Mouse (Mus musculus): ENCODE measurements around the gene Jmy. TPM values are rescaled to one million over a fixed set of nuclear protein-coding genes. Genes with fewer than 3 reads are reported as not detected.

Jmy gene
- total and polyA plus RNA-seq, 3 experiments = 24.9 to 48.6 (median 42.7) TPM

DNA sequence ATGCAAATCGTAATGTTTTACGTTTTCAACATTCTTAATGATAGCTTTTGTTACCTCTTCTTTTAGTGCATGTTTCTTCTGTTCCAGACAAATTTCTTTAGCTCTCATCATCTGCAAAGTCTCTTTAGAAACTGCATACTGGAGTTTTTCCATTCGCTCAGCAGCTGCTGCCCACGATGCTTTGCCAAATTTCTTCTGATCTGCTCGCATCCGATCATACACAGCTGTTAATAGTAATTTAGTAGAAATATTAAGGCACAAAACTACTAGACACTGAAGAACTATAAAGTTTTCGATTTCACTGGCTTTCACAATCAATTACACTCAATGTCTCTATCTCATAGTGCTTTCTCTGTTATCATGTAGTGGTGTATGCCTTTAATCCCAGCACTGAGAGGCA is 40.0 kb downstream of the Jmy start:
- no peak for DNase-seq

DNA sequence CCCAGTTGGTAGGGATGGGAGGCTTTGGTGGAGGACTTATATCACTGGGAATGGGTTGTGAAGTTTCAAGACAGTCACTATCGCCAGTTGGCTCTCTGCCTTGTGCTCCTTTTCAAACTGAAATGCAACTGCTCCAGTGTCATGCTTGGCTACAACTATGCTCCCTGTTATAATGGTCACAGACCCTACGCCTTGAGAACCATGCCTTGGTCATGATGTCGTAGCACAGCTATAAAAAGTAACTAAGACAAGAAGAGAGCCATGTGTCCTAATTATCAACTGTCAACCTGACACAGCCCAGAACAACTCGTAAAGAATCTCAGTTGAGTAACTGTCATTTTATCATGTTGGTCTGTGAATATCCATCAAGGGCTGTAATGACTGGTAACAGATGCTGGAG is 41.0 kb downstream of the Jmy start:
- no peak for DNase-seq

DNA sequence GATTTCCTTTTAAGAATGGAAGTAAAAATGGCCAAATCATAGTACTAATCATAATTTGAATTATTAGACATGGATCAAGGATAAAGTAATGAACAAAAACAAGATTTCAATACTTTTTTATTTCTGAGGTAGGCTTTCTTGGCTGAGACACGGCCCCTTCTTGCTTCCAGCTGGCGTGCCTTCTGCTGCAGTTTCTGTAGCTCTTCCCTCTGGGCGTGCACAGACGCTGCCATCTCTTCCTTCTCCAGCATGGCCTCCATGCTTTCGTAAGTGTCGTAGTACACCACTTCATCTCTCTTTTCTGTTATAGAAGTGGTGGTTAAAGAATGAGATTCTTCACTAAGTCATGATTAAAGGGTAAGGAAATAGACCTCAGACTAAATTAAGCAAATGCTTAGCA is 46.3 kb downstream of the Jmy start:
- no peak for DNase-seq

DNA sequence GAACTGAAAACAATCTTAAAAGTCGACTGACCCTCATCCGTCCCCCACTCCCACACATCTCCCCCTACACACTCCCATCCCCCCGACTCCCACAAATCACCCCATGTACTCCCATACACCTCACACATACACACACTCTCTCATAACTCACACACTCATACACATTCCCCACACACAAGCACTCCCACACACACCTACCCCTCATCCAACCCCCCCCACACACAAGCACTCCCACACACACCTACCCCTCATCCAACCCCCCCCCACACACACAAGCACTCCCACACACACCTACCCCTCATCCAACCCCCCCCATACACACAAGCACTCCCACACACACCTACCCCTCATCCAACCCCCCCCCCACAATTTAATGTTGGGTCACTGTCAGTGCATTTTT is 59.4 kb downstream of the Jmy start:
- no peak for DNase-seq

DNA sequence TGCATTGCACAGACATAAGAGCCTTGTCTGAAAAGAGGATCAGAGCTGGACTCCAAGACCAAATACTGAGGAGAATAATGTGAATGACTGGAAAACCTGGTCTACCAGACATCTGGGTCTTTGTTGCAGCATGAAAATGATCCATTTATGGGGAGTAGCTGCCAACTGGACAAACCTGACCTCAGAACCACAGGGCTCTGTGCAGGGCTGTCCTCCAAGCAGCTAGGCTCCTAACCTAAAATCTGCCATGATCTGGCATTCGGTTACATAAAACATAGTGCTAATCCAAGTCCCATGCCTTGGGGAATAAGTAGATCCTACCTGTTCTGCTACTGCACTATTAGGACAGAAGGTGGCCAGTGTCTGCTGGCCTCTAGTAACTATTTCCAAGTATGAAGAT is 70.4 kb downstream of the Jmy start:
- no peak for DNase-seq

DNA sequence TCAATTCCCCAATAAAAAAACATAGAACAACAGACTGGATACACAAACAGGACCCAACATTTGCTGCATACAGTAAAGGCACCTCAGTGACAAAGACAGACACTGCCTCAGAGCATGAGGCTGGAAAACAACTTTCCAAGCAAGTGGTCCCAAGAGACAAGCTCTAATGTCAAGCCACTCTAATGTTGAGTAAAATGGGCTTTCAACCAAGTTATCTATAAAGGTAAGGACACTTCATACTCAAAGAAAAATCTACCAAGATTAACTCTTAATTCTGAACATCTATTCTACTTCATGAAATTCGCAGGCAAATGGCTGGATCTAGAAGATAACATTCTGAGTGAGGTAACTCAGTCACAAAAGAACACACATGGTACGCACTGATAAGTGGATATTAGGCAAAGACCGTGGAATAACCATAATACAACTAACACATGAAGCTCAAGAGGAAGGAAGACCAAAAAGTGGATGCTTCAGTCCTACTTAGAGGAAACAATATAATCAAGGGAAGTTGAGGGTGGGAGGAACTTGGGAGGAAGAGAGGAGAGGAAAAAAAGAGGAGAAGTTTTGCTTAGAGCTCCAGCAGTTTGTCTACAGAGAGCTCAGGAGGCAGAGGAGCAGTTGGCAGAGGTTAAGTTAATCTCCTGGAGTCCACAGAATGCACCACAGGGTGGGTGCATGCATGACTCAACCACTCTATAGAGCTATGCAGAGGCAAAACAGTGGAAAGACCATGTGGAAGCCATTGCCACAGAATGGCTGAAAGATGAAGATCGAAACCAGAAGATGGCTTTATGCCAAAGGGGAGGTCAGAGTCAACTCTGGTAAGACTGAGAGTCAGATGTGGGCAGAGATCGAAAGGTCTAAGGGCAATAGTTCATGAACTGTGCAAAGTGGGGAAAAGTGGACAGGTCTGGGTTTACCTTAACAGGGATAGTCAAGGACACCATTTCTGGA is 71.4 kb downstream of the Jmy start:
- no peak for DNase-seq

DNA sequence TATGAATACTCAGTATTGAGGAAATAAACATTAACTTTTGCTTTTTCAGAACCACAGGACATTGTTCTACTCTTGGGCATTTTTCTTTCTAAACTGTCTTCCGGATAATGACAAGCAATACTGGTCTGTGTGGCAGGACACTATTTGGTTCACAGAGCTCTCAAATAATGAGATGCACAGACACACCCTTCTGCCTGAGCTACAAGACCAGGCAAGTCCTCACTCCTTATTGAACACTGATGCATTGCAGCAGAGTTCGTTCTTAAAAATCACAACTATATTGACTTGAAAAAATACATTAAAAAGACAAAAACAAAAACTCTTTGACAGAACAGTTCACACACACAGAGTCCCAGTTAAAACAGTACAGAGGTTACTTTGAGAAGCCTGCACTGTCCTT is 76.4 kb downstream of the Jmy start:
- DNase-seq = no peak

DNA sequence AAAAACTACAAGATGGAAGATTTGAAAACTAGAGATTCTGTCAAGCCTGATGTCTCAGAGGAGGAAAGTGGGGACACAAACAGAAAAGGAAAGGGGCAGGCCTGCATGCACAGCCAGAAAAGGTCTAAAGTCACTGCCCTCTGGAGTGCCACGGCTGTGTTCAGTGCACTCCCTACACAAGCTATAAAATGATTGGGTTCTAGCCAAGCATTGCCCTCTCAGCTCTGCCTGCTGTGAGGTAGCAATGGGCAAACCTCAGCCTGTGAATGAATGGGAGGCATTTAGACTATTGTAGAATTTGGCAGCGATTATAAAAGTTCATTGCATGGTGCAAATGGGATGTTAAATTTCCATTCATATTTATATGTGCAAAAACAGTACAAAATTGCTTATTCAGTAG is 79.8 kb downstream of the Jmy start:
- no peak for DNase-seq

DNA sequence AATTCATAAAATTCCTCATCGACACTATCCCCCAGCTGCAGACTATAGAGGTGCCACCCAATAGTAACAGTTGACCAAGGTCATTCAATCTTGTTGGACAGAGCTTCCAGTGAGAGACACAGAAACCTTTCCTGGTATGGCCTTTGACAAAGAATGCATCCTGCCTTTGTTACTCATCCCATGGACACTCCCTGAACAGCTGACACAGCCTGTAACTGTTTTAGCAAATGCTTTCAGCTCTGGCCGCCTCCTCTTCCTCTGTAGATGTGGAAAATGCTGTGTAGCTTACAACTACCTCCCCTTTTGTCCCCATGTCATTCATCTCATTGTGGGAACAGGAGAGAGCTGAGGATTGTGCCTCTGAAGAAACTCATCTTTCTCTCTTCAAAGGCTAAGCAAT is 81.3 kb downstream of the Jmy start:
- DNase-seq = no peak

DNA sequence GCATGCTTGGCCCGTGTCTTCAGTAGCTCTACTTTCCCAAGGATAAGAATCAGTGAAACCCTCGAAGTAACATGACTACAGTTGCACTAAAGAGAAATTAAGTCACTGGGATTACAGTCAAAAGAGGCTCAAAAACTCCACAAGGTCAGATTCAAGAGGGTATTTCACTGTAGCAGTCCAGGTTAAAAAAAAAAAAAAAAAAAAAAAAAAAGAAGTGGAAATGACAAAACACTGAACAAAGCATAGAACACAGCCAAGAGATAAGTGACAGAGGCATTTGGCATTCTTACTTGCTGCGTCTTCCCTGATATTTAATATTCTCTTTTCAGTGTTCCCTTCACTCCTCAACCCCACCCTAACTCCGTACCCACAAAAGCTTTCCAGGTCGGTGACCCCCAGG is 84.6 kb downstream of the Jmy start:
- no peak for DNase-seq

DNA sequence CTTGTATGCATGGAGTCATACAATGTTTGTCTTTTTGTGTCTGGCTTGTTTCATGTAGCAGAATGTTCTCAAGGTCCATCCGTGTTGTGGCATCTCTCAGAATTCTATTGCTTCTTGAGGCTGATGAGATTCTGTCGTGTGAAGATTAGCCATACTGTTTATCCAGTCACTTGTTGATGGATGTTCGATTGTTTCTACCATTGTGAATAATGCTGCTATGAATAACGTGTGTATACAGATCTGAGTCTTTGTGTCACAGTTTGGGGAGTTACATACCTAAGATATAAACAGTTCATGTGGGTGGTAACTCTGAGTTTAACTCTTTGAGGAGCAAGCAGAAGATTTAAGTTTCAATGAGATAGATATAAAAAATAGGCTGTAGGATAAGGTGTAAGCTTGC is 89.3 kb downstream of the Jmy start:
- no peak for DNase-seq

DNA sequence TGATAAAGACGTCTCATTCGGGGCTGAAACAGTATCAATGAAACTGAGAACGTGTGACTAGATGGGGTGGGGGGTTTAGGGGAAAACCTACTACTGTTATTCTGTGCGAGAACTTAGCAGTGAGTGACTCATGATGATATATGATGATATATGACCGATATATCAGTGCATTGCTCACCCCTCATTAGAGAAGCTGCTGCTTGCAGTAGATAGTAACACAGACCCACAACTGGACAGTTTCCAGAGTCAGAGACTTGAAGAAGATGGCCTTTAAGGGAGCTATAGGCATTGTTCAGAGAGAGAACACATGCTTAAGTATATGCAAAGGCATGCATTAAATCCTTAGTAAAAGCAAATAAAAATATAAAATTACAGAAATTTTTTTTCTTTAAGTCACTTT is 92.8 kb downstream of the Jmy start:
- no peak for DNase-seq

DNA sequence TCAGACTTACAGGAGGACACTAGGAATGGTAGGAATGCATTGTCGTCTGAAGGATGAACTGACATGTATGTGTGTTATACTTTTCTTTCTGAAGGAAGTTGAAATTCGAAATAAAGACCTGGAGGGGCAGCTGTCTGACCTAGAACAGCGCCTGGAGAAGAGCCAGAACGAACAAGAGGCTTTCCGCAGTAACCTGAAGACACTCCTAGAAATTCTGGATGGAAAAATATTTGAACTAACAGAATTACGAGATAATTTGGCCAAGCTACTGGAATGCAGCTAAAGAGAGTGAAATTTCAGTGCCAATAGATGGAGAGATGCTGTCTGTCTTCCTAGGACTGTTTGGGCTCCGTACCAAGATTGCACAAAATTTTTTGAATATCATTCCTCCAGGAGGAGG is 97.7 kb downstream of the Jmy start:
- DNase-seq = no peak

DNA sequence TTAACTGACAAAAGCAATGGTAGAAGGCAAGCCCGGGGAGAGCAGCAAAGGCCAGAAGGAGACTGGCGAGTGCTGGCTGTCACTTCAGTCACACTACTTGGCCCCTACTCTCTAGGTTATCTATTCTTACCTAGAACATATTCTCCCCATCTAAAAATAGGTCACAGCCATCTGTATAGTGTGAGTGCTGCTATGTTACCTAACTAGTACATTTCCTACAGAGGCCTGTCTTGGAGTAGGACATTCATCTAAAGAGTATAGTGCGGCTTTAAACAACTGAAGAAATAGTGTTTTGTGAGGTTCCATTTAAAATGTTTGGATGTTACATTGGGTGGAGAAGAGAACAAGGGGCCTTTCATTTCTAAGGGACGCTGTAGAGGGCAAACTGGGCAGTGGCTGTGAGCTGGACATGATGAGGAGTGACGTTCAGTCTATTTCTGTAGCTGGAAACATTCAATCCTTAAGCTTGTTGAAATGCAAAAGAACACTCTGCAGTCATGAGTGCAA is 99.8 kb downstream of the Jmy start:
- no peak for DNase-seq

DNA sequence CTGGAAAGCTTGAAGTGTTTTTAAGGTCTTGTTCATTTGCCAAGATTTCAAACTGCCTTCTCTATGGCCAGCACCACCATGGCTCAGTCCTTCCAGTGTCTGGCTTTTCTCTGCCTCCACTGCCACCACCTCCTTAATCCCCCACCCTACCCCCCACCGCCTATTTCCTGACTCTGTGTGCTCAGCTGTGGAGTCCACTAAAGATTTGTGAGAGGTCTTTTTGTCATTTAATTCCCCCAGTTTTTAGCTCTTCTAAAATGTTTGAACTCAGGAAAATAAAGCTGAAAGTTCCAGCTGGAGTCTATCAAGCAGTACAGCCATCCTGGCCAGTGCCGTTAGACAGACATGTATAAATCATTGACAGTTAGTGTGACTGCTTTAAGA is 110.4 kb downstream of the Jmy start:
- no peak for DNase-seq

DNA sequence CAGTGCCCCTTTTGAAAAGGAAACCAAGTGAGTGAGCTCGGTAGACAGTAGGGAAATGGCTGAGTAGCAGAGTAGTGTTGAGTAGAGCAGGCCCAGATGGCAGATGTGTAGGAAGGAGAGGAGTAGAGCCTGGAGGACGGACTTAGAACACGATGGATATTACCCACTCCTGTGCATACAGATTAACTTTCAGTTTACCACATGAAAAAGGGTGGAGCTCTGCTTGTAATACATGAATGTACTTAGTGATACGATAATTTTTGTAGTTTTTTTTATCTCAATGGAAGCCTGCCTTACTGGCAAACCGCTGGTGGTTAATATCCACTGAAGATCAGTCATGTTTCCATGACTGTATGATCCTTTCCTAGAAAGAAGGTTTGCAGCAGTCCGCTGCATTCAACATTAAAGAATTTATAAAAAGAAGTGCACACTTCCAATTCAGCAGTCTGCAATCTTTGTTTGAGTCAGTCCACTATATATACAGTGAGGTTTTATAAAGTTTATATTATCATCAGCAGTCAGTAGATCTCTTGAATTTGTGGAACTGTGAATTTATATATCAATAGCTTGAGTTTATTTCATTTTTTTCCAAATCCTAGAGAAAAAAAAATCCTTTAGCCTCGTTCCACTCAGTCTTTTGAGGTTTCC is 110.9 kb downstream of the Jmy start:
- DNase-seq = no peak

DNA sequence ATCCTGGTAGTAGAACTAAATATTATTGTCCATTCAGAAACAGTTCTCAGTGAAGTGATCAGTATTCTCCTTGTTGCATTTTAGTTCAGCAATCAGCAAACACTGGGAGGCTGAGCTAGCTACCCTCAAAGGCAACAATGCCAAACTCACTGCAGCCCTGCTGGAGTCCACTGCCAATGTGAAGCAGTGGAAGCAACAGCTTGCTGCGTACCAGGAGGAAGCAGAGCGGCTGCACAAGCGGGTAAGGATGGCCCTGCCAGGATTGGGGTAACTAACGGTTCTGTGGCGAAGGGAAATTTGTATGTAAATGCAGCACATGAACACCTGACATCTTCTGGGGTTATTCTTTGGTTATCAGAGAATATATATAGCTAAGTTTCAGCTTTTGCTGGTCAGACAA is 112.2 kb downstream of the Jmy start:
- DNase-seq = no peak

DNA sequence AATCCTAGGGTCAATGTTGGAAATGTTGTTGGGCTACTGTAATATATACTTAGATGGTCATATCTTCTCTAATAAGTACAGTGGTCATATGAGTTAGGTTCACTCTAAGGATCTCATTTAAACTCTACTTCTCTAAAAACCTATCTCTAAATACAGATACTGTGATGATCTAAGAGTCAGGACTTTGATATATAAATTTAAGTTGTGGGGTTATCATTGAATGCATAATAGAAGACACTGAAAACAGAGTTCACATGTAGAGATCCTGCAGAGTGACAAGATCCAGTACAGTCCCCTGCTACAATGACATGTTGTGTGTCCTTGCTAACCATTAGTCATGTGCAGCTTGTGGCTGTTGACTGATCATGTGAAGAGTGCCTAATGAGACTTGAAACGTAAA is 114.5 kb downstream of the Jmy start:
- DNase-seq = no peak

DNA sequence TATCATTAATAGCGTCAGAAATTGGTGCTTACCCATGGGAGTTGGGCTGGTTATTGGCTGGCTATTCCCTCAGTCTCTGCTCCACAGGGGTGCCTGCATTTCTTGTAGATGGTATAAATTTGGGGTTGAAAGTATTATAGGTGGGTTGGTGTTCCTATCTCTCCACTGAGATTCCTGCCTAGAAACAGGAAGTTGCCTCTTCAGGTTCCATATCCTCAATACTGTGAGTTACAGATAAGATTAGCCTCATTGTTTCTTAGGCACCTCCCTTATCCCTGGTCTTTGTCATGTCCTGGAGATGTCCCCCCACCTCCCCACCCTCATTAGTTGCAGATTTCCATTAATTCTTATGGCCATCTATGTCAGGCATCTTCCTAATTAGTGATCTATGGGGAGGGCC is 115.1 kb downstream of the Jmy start:
- no peak for DNase-seq

DNA sequence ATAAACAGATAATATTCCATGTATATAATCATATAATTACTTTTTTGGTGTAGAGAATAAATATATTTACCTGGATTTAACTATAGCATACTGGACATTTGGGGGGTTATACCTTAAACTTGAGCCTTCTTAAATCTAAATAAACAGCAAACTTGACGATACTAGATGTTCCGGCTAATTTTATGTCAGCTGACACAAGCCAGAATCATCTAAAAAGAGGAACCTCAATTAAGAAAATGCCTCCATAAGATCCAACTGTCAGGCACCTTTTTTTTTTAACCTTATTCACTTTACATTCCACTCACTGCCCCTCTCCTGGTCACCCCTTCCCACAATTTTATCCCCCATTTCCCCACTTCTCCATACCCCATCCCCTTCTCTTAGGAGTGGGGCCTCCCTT is 116.0 kb downstream of the Jmy start:
- DNase-seq = no peak

DNA sequence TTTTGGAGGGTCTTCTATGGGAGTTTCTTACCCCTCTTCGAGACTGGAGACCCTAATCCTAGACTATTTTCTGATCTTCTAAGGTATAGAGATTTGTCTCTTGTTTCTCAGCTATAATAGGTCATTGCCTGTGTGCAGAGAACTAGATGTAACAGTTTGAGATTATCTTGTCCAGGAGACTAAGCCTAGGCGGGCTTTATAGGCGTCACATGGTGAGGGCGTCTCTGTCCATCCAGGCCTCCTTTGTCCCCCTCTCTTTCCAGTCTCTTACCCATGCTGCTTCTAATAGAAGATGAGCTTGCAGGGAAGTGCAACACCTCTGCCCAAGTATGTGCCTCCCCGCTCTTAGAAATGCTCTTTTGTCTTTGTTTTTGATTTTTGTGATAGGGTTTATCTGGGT is 116.5 kb downstream of the Jmy start:
- no peak for DNase-seq

DNA sequence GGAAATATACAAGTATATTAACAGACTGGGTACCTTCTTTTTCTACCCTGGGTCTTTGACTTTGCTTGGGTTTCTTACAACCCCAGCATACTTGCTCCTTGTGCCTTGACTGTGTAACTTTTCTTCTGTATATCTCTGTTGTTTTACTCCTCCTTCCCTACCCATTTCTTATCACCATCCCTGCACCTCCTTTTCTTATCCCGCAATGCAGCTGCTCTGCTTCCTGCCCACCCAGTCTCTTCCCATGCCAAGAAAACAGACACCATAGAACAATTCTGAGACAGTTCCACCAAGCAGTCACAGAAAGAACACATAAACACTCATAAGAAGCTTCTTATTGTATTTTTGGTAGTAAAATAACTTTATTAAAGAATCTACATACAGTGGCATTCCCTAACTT is 118.3 kb downstream of the Jmy start:
- DNase-seq = no peak

DNA sequence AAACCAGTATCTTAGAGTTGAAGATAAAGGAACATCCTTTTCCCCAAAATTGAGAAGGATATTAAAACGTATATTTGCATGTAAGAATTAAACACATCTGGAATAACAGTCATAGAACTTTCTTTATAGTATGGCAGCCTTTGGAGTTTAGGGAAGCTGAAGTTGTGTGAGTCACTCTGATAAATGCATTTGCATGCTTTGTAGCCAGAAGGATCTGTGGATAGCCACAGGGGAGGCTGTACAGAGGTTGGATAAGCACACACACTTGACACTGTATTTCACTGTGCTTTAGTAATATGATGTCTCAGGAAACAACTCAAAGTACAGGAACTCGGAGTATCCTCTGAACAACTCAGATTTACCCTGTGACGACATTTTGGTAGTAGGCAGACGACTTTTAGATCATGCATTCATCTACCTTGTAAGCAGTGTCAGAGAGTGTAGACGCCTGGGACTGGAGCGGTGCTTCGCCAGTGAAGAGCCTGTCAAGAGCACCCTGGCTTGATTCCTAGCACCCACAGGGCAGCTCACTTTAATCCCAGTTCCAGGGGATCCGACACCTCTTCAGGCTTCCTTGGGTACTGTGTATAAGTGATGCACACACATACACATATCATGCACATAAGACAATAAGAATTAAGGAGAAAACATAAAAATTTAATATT is 119.1 kb downstream of the Jmy start:
- no peak for DNase-seq

All from adrenal gland, adult 2 months (tissue).